ENCODE assay signal across 7 mouse cellular contexts in genomic region chrX:20587968-20588367, GRCm38 (mm10). TPM values are rescaled to one million over a fixed set of nuclear protein-coding genes. Genes with fewer than 3 reads are reported as not detected.
A peak's percentile ranks its signal among the peaks of the same experiment; 100 is the strongest.
DNase-seq lines count a peak whose midpoint lies in the region; ATAC-seq and TF ChIP-seq lines count a peak whose summit lies in the region.

No protein-coding gene starts in this region.

- H3K36me3 ChIP-seq in hindbrain, embryonic 10.5 days: no peaks in the 10 kb centered on the region
- no peaks in the 10 kb centered on the region for H3K36me3 ChIP-seq in hindbrain, embryonic 12.5 days
- no peaks in the 10 kb centered on the region for H3K36me3 ChIP-seq in liver, postnatal 0 days (replicated peaks; ENCODE audit: insufficient read depth, low read length)
- H3K36me3 ChIP-seq in liver, embryonic 11.5 days (ENCODE audit: control insufficient read depth, insufficient read depth, low read length): no peaks in the 10 kb centered on the region
- no peaks in the 10 kb centered on the region for H3K36me3 ChIP-seq in E14TG2a.4 (ENCODE audit: insufficient read depth, low read length)

- peak; percentile 38; the same call in 1 of the 2 replicates for TF ChIP-seq CTCF in liver, postnatal 0 days (IDR thresholded peaks at IDR 0.05; ENCODE audit: low read depth)
- TF ChIP-seq CTCF in E14TG2a.4 (conservative IDR thresholded peaks at IDR 0.05; ENCODE audit: low read length): peak; percentile 23

- no peaks in the 10 kb centered on the region for H3K9me3 ChIP-seq in hindbrain, embryonic 10.5 days
- H3K9me3 ChIP-seq in hindbrain, embryonic 12.5 days (replicated peaks): no peaks in the 10 kb centered on the region
- no peaks in the 10 kb centered on the region for H3K9me3 ChIP-seq in liver, postnatal 0 days (ENCODE audit: low read length)
- no peaks in the 10 kb centered on the region for H3K9me3 ChIP-seq in liver, embryonic 11.5 days (ENCODE audit: control insufficient read depth, low read length)
- no peaks in the 10 kb centered on the region for H3K9me3 ChIP-seq in E14TG2a.4 (ENCODE audit: low read length)

- no peak overlapping the region for H3K27ac ChIP-seq in hindbrain, embryonic 10.5 days
- H3K27ac ChIP-seq in hindbrain, embryonic 12.5 days: no peak overlapping the region
- no peak overlapping the region for H3K27ac ChIP-seq in liver, postnatal 0 days (ENCODE audit: low read depth)
- no peak overlapping the region for H3K27ac ChIP-seq in liver, embryonic 11.5 days (ENCODE audit: low read depth, low read length)

- H3K27me3 ChIP-seq in hindbrain, embryonic 10.5 days (ENCODE audit: insufficient read depth, poor library complexity, severe bottlenecking): no peaks in the 10 kb centered on the region
- H3K27me3 ChIP-seq in hindbrain, embryonic 12.5 days: no peaks in the 10 kb centered on the region
- no peaks in the 10 kb centered on the region for H3K27me3 ChIP-seq in liver, postnatal 0 days (ENCODE audit: insufficient read depth, low read length)
- no peaks in the 10 kb centered on the region for H3K27me3 ChIP-seq in liver, embryonic 11.5 days (replicated peaks; ENCODE audit: control insufficient read depth, insufficient read depth, low read length)
- no peaks in the 10 kb centered on the region for H3K27me3 ChIP-seq in E14TG2a.4 (ENCODE audit: insufficient read depth, low read length)

- H3K4me1 ChIP-seq in hindbrain, embryonic 10.5 days (replicated peaks): no peaks in the 10 kb centered on the region
- no peaks in the 10 kb centered on the region for H3K4me1 ChIP-seq in hindbrain, embryonic 12.5 days
- no peaks in the 10 kb centered on the region for H3K4me1 ChIP-seq in liver, postnatal 0 days (ENCODE audit: insufficient read depth)
- no peaks in the 10 kb centered on the region for H3K4me1 ChIP-seq in liver, embryonic 11.5 days (replicated peaks; ENCODE audit: control insufficient read depth, insufficient read depth, low read length)
- no peaks in the 10 kb centered on the region for H3K4me1 ChIP-seq in E14TG2a.4 (replicated peaks; ENCODE audit: low read depth, low read length)

- no peak for TF ChIP-seq EP300 in liver, postnatal 0 days (IDR thresholded peaks at IDR 0.05; ENCODE audit: low read depth)

- H3K9ac ChIP-seq in hindbrain, embryonic 12.5 days: no peak overlapping the region
- H3K9ac ChIP-seq in liver, postnatal 0 days (replicated peaks): no peak overlapping the region
- H3K9ac ChIP-seq in liver, embryonic 11.5 days (ENCODE audit: low read depth, low read length): no peak overlapping the region

- DNase-seq in hindbrain, embryonic 10.5 days (ENCODE audit: low spot score): peak; percentile 3
- no peak for DNase-seq in liver, postnatal 0 days
- no peak for DNase-seq in liver, embryonic 11.5 days (ENCODE audit: low spot score)
- no peak for DNase-seq in natural killer cell, adult 2 months (ENCODE audit: low spot score in 2 of 2)

- WGBS in hindbrain, embryonic 10.5 days: 21% methylated on average over 4 of the region's 4 CpGs
- 23% methylated on average over 4 of the region's 4 CpGs for WGBS in hindbrain, embryonic 12.5 days
- 14% methylated on average over 4 of the region's 4 CpGs for WGBS in liver, postnatal 0 days (ENCODE audit: insufficient replicate concordance)
- WGBS in liver, embryonic 11.5 days: 19% methylated on average over 4 of the region's 4 CpGs

- H3K4me3 ChIP-seq in hindbrain, embryonic 10.5 days: no peak overlapping the region
- H3K4me3 ChIP-seq in hindbrain, embryonic 12.5 days: no peak overlapping the region
- no peak overlapping the region for H3K4me3 ChIP-seq in liver, postnatal 0 days (ENCODE audit: low read depth, low read length)
- no peak overlapping the region for H3K4me3 ChIP-seq in liver, embryonic 11.5 days (ENCODE audit: low read depth, low read length)
- no peak overlapping the region for H3K4me3 ChIP-seq in E14TG2a.4 (replicated peaks; ENCODE audit: low read length)

- H3K4me2 ChIP-seq in hindbrain, embryonic 12.5 days (replicated peaks): no peak overlapping the region
- H3K4me2 ChIP-seq in liver, postnatal 0 days (ENCODE audit: low read depth, low read length): no peak overlapping the region
- no peak overlapping the region for H3K4me2 ChIP-seq in liver, embryonic 11.5 days

- ATAC-seq in hindbrain, embryonic 12.5 days (ENCODE audit: low FRiP score): no peak
- no peak for ATAC-seq in liver, postnatal 0 days
- ATAC-seq in liver, embryonic 11.5 days (replicated peaks; ENCODE audit: low FRiP score): no peak
- peak; percentile 58 for ATAC-seq in granulocyte monocyte progenitor cell, adult 5-6 weeks (replicated peaks; ENCODE audit: poor library complexity, severe bottlenecking)

RNA-seq across cellular contexts. Expression of gene Rbm10, which starts 29.3 kb away (rescaled TPM):
- polyA plus RNA-seq in hindbrain, embryonic 10.5 days (2016; fragmentation: Nextera tagmentation; extraction: Ambion mirVana): 89.3 and 103 TPM in 2 replicates
- polyA plus RNA-seq in hindbrain, embryonic 12.5 days (2016; fragmentation: Nextera tagmentation; extraction: Ambion mirVana): 74.4 and 74.9 TPM in 2 replicates
- polyA plus RNA-seq in liver, postnatal 0 days (2015; fragmentation: Nextera tagmentation; extraction: Ambion mirVana): 12.2 and 14.9 TPM in 2 replicates
- 65.5 and 67.3 TPM in 2 replicates for polyA plus RNA-seq in liver, embryonic 11.5 days (2014; fragmentation: Nextera tagmentation; extraction: Ambion mirVana)
- 50.1 and 52.1 TPM in 2 replicates for total RNA-seq in granulocyte monocyte progenitor cell, adult 5-6 weeks (2014; fragmentation: Nextera tagmentation)
- 70.2 and 83.0 TPM in 2 replicates for total RNA-seq in granulocyte monocyte progenitor cell, adult 5-6 weeks (2017)

RNA-seq across cellular contexts. Expression of gene Ndufb11, which starts 29.5 kb away (rescaled TPM):
- 186 and 210 TPM in 2 replicates for polyA plus RNA-seq in hindbrain, embryonic 10.5 days (2016; fragmentation: Nextera tagmentation; extraction: Ambion mirVana)
- polyA plus RNA-seq in hindbrain, embryonic 12.5 days (2016; fragmentation: Nextera tagmentation; extraction: Ambion mirVana): 192 and 201 TPM in 2 replicates
- 245 and 254 TPM in 2 replicates for polyA plus RNA-seq in liver, postnatal 0 days (2015; fragmentation: Nextera tagmentation; extraction: Ambion mirVana)
- 188 and 209 TPM in 2 replicates for polyA plus RNA-seq in liver, embryonic 11.5 days (2014; fragmentation: Nextera tagmentation; extraction: Ambion mirVana)
- total RNA-seq in granulocyte monocyte progenitor cell, adult 5-6 weeks (2014; fragmentation: Nextera tagmentation): 188 and 233 TPM in 2 replicates
- total RNA-seq in granulocyte monocyte progenitor cell, adult 5-6 weeks (2017): 97.4 and 116 TPM in 2 replicates

RNA-seq across cellular contexts. Expression of gene Rgn, which starts 38.4 kb away (rescaled TPM):
- 0.09 TPM in 1 of 2 replicates, not detected in the other for polyA plus RNA-seq in hindbrain, embryonic 10.5 days (2016; fragmentation: Nextera tagmentation; extraction: Ambion mirVana)
- 0.29 TPM in 1 of 2 replicates, not detected in the other for polyA plus RNA-seq in hindbrain, embryonic 12.5 days (2016; fragmentation: Nextera tagmentation; extraction: Ambion mirVana)
- 328 and 357 TPM in 2 replicates for polyA plus RNA-seq in liver, postnatal 0 days (2015; fragmentation: Nextera tagmentation; extraction: Ambion mirVana)
- polyA plus RNA-seq in liver, embryonic 11.5 days (2014; fragmentation: Nextera tagmentation; extraction: Ambion mirVana): 25.9 and 32.5 TPM in 2 replicates
- not detected in 2 replicates for total RNA-seq in granulocyte monocyte progenitor cell, adult 5-6 weeks (2014; fragmentation: Nextera tagmentation)
- not detected in 2 replicates for total RNA-seq in granulocyte monocyte progenitor cell, adult 5-6 weeks (2017)

Comparison
In these comparisons a context has a peak if more than half of its experiments do, and no peak if none do; other contexts are left out.
1. RNA of gene Rgn, which starts 38.4 kb away (polyA plus RNA-seq): 328 to 357 TPM in liver, postnatal 0 days and 25.9 to 32.5 TPM in liver, embryonic 11.5 days; 0.09 TPM in hindbrain, embryonic 10.5 days and 0.29 TPM in hindbrain, embryonic 12.5 days; every median in the first group is over 10 times any median in the second.